Mouse (Mus musculus): Measurements from ENCODE around the gene Ogdh.

- TF ChIP-seq CTCF (IDR thresholded peaks at IDR 0.05 in 2 of 3, conservative IDR thresholded peaks at IDR 0.05 in 1 of 3; ENCODE audit: control insufficient read depth in 1 of 3, insufficient read depth in 1 of 3, low read depth in 2 of 3, low read length in 3 of 3, poor library complexity in 1 of 3, severe bottlenecking in 1 of 3) (no peak), TBP (IDR thresholded peaks at IDR 0.05; ENCODE audit: low read depth, low read length) (no peak), SIN3A (IDR thresholded peaks at IDR 0.05; ENCODE audit: low read length) (no peak), HCFC1 (IDR thresholded peaks at IDR 0.05; ENCODE audit: low read depth, low read length) (no peak), EP300 (IDR thresholded peaks at IDR 0.05; ENCODE audit: low read depth in 1 of 2, low read length in 2 of 2) (no peak), MAFK (IDR thresholded peaks at IDR 0.05; ENCODE audit: borderline replicate concordance, low read depth, low read length) (no peak), ZC3H11A (IDR thresholded peaks at IDR 0.05; ENCODE audit: low read depth, low read length) (no peak), NRF1 (IDR thresholded peaks at IDR 0.05; ENCODE audit: insufficient read depth, low read depth, low read length, poor library complexity, severe bottlenecking) (no peak), USF1 (IDR thresholded peaks at IDR 0.05; ENCODE audit: low read depth, low read length) (no peak), ELF1 (IDR thresholded peaks at IDR 0.05; ENCODE audit: low read depth, low read length) (no peak)
Observed at GRCm38 (mm10) chr11:6259413-6259812, 32.0 kb upstream of the Ogdh start.
